Mouse (Mus musculus) Patski (cell line): ENCODE results near the gene Pi4k2a. TPM values are rescaled to one million over a fixed set of nuclear protein-coding genes. Genes with fewer than 3 reads are reported as not detected.

ENCODE experiments used
- ATAC-seq: fragments of 100-300 bp; one replicate; pipeline ENCODE4 v1.8.0; 2021
- CTCF ChIA-PET: fragments of 350-600 bp; sonication (Branson Sonifier 250); formaldehyde crosslinking; loops from one replicate; lab custom pipeline; 2022; ENCODE audit warnings: inconsistent platforms; lab: Charles Lee
- POLR2A ChIA-PET: fragments of 350-600 bp; sonication (Branson Sonifier 250); formaldehyde crosslinking; loops from one replicate; lab custom pipeline; 2022; ENCODE audit warnings: antibody characterized with exemption, inconsistent platforms; lab: Charles Lee
- DNase-seq: peaks from one replicate; pipeline ENCODE4 v3.0.0-alpha.2; 2011; ENCODE audit warnings: low read depth, low spot score
- H3K27me3 ChIP-seq: fragments of 371-371 bp; one replicate; pipeline ENCODE4 v1.5.1; 2021
- CTCF ChIP-seq: fragments of 100-300 bp; IDR thresholded peaks from one replicate; pipeline ENCODE4 v1.5.1; 2021
- in situ Hi-C: fragments of 300-500 bp; cut with MboI; formaldehyde crosslinking; loops from 3 replicates; pipeline ENCODE4 v1.11.1; 2018; ENCODE audit warnings: low pct_unique_long_range_greater_than_20kb, mixed read lengths
- polyA plus RNA-seq: library from polyadenylated mRNA; unstranded; gene quantifications from one replicate; pipeline ENCODE4 v1.2.3, GENCODE M21; 2021

The Pi4k2a gene
- polyA plus RNA-seq, 1 experiment from 2014 or later = 47.6 TPM

DNA sequence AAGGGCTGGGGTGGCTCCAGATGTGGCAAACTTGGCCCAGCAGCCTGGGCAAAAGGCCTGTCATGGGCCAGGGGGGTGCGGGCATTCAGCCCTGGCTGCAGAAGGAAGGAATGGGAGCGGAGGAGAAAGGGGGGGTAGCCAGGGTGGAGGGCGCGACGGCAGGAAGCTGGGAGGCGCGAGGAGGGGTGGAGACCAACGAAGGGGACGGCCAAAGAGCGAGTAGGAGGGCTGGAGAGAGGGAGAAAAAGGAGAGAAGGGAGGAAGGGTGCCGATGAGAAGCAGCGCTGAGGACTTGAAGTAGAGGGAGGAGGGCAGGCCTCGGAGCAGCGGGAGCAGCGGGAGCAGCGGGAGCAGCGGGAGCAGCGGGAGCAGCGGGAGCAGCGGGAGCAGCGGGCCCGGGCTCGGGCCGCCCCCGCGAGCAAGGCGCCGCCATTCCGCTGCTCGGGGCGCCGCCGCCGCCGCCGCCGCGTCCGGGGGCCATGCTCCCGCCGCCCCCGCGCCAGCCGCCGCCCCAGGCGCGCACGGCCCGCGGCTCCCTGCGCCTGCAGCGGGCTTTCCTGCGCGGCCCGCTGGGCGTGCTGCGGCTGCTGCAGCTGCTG lies 57.0 kb downstream of the Pi4k2a start, which contains the start of gene Marveld1:
Gene Marveld1 (plus strand): TSS at position 231 of the 599 bp plus-strand sequence.
- ATAC-seq (peak; percentile 61), DNase-seq (no peak)
- in situ Hi-C loops = loop anchor here (5.0 kb wide), 1 partner anchor 105 kb away; no protein-coding TSS in a partner anchor
- CTCF ChIA-PET = interaction anchor here (1.1 to 8.1 kb wide), 6 partner anchors 8 to 112 kb away, joined by 3 to 97 read pairs (median 10); partner anchors contain the start of genes Ankrd2, Avpi1 and Zfyve27
- TF ChIP-seq CTCF = no peak
- POLR2A ChIA-PET = interaction anchor here (1.3 kb wide), 1 partner anchor 57 kb away, joined by 3 read pairs; the partner anchor contains the start of gene Pi4k2a
- no peaks in the 10 kb centered on the region for H3K27me3 ChIP-seq

GRCm38 (mm10) chr19:42147769-42148568 lies 57.7 kb downstream of the Pi4k2a start:
- ATAC-seq = peak; percentile 49
- H3K27me3 ChIP-seq = no peaks in the 10 kb centered on the region
- CTCF ChIA-PET = interaction anchor here (0.9 to 6.5 kb wide), 8 partner anchors 9 to 113 kb away, joined by 3 to 97 read pairs (median 3); partner anchors contain the start of genes Ankrd2 and Zfyve27
- POLR2A ChIA-PET = interaction anchor here (1.3 to 2.2 kb wide), 2 partner anchors 18 to 58 kb away, joined by 3 to 10 read pairs; partner anchors contain the start of gene Pi4k2a
- DNase-seq = no peak
- in situ Hi-C loops = loop anchor here (5.0 kb wide), 1 partner anchor 106 kb away; no protein-coding TSS in a partner anchor
- TF ChIP-seq CTCF = no peak

GRCm38 (mm10) chr19:42148569-42148860 lies 58.2 kb downstream of the Pi4k2a start:
- POLR2A ChIA-PET = interaction anchor here (1.3 to 2.2 kb wide), 2 partner anchors 18 to 58 kb away, joined by 3 to 10 read pairs; partner anchors contain the start of gene Pi4k2a

DNA sequence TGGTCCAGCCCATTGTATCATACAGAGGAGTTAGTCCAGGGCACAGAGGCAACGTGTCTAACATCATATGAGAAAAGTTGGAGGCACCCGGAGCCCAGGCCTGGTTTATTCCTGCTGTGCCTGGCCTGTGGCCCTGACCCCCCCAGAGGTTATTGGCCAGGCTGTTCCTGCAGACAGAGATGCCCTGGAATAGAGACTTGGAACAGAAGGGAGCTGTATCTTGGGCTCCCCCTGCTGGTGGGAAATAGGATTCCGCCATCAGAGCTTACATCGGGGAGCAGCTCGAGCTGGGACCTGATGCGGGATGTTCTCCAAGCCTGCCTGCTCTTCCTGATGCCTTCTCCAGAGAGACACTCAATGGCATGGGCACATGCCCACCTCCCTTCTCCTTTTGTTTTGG lies 61.7 kb downstream of the Pi4k2a start:
- DNase-seq (no peak), ATAC-seq (peak; percentile 63)
- TF ChIP-seq CTCF = peak; percentile 90
- H3K27me3 ChIP-seq = no peaks in the 10 kb centered on the region
- ChIA-PET CTCF (interaction anchor here (0.7 to 6.5 kb wide), 16 partner anchors 9 to 116 kb away, joined by 3 to 97 read pairs (median 4); partner anchors contain the start of genes Ankrd2, Hoga1, Pi4k2a and Zfyve27), POLR2A (interaction anchor here (1.6 kb wide), 1 partner anchor 14 kb away, joined by 7 read pairs; no protein-coding TSS in a partner anchor)
- in situ Hi-C loops = no loop called here

More at GRCm38 (mm10) chr19:42148569-42148860, 58.2 kb downstream of the Pi4k2a start:
- in situ Hi-C loops = loop anchor here (5.0 kb wide), 1 partner anchor 106 kb away; no protein-coding TSS in a partner anchor
- no peaks in the 10 kb centered on the region for H3K27me3 ChIP-seq
- no peak for TF ChIP-seq CTCF
- CTCF ChIA-PET = interaction anchor here (0.9 to 6.5 kb wide), 6 partner anchors 8 to 113 kb away, joined by 3 to 97 read pairs (median 4); partner anchors contain the start of genes Ankrd2 and Zfyve27
- no peak for DNase-seq
- ATAC-seq = peak; percentile 2

GRCm38 (mm10) chr19:42157493-42158237 lies 67.4 kb downstream of the Pi4k2a start:
- TF ChIP-seq CTCF = no peak
- CTCF ChIA-PET = interaction anchor here (1.0 to 1.9 kb wide), 2 partner anchors 9 to 78 kb away, joined by 3 to 5 read pairs; no protein-coding TSS in a partner anchor
- DNase-seq (no peak), ATAC-seq (no peak)
- POLR2A ChIA-PET = no interaction called here
- H3K27me3 ChIP-seq = no peaks in the 10 kb centered on the region
- in situ Hi-C loops = no loop called here

- DNase-seq = no peak
Measured at GRCm38 (mm10) chr19:42158246-42159017, 68.2 kb downstream of the Pi4k2a start.

GRCm38 (mm10) chr19:42163764-42164163 lies 73.5 kb downstream of the Pi4k2a start, which contains the start of gene Zfyve27:
Zfyve27 (plus strand) TSS chr19:42163951.
- ChIA-PET POLR2A (no interaction called here), CTCF (interaction anchor here (0.9 to 9.1 kb wide), 3 partner anchors 13 to 128 kb away, joined by 6 to 97 read pairs (median 11); partner anchors contain the start of gene Ankrd2)
- DNase-seq (no peak), ATAC-seq (no peak)
- H3K27me3 ChIP-seq = peaks cover 3% of the 10 kb centered on the region
- in situ Hi-C loops = no loop called here
- TF ChIP-seq CTCF = no peak

More at GRCm38 (mm10) chr19:42158246-42159017, 68.2 kb downstream of the Pi4k2a start:
- in situ Hi-C loops = no loop called here
- ChIA-PET CTCF (interaction anchor here (1.0 to 1.9 kb wide), 3 partner anchors 8 to 78 kb away, joined by 3 to 5 read pairs (median 3); no protein-coding TSS in a partner anchor), POLR2A (interaction anchor here (0.5 to 1.1 kb wide), 3 partner anchors 28 to 106 kb away, joined by 3 to 6 read pairs (median 5); no protein-coding TSS in a partner anchor)
- H3K27me3 ChIP-seq = peaks cover 3% of the 10 kb centered on the region
- no peak for ATAC-seq
- TF ChIP-seq CTCF = no peak

GRCm38 (mm10) chr19:42164188-42164587 lies 73.9 kb downstream of the Pi4k2a start:
- TF ChIP-seq CTCF = no peak
- ChIA-PET CTCF (interaction anchor here (0.7 to 9.1 kb wide), 4 partner anchors 14 to 129 kb away, joined by 5 to 97 read pairs (median 8); partner anchors contain the start of genes Ankrd2 and Hoga1), POLR2A (no interaction called here)
- ATAC-seq = no peak
- no peak for DNase-seq
- in situ Hi-C loops = no loop called here
- peaks cover 3% of the 10 kb centered on the region for H3K27me3 ChIP-seq
